Mouse (Mus musculus): ENCODE measurements at regions not wholly inside any gene's neighbourhood (a gene's known extent, or its start where the extent isn't known, plus 50 kb on each side); places are given as distances from the start of the nearest gene placed in this dataset.
A peak's percentile ranks its signal among the peaks of the same experiment; 100 is the strongest.

DNA sequence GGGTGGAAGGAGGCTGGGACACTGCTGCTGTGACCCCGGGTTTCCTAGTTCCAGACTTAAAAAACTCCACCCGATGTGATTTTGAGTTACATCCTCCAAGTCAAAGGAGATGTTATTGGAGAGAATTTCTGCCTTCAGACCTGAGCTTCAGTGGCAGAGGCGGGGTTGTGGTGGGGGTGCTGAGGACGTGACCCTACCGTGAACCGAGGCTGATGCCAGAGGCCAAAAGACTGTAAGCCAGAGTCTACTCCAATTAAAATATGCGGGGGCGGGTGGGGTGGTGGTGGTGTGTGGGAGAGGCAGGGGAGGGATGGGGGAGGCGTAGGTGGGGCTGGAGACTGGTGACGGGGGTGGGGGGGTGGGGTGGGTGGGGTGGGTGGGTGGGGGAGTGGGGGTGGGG, 145.1 kb upstream of the Zfp64 start:
- WGBS, result 48% methylated on average over 8 of the region's 10 CpGs
- ATAC-seq (ENCODE audit: insufficient number of reproducible peaks, low FRiP score, low TSS enrichment, low read depth), result no peak
- peaks cover 3% of the 10 kb centered on the region; the same call in 1 of the 2 replicates for H3K27me3 ChIP-seq

DNA sequence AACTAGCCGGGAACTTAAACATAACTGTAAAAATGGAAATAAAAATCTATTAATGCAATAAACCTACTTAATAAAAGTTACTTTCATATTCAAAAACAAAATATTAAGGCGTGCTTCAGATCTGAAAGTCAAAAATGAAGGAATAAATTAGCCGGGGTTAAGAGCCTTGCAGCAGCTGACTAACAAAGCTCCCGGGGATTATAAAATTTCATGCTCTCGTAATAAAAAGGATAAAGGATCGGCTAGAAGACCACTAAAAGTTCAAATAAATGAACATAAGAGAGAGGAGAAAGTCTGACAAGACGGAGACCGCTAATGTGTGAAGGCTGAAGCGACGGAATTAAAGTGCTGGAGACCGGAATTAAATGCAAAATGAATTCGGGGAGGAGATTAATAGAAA, 144.3 kb upstream of the Zfp64 start:
- Histone ChIP-seq H3K9me3 (no peaks in the 10 kb centered on the region), H3K27me3 (peaks cover 3% of the 10 kb centered on the region; the same call in 1 of the 2 replicates), H3K4me3 (no peak overlapping the region), H3K9ac (no peak overlapping the region), H3K36me3 (no peaks in the 10 kb centered on the region), H3K27ac (no peak overlapping the region), H3K4me2 (peak overlapping the region; percentile 17; the same call in 1 of the 2 replicates), H3K4me1 (0 out of 2 replicates have a peak, but pooled peaks cover 4% of the 10 kb centered on the region)
- 39% methylated on average over 12 of the region's 12 CpGs for WGBS
- no peak for ATAC-seq (ENCODE audit: insufficient number of reproducible peaks, low FRiP score, low TSS enrichment, low read depth)

More for the DNA sequence above, 145.1 kb upstream of the Zfp64 start:
- Histone ChIP-seq H3K4me2 (no peak overlapping the region), H3K4me1 (0 out of 2 replicates have a peak, but pooled peaks cover 4% of the 10 kb centered on the region), H3K27ac (no peak overlapping the region), H3K9ac (no peak overlapping the region), H3K9me3 (no peaks in the 10 kb centered on the region), H3K4me3 (no peak overlapping the region), H3K36me3 (no peaks in the 10 kb centered on the region)

DNA sequence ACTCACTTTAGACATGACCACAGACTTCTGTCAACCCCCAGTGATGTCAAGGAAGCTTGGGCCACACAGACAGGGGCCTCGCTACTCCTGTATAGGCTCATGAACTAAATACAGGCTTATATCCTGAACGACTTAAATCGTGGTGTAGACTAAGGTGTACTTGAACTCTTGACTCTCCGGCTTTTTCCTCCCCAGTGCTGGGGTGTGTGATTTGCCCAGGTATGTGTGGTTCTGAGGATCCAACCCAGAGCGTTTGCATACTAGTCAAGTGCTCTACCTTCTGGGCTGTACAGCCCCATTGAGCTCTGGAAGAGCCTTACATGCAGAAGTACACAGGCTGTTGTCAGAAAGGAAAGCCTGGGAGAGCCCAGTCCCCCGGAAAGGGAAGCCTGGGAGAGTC, 143.2 kb upstream of the Zfp64 start:
- ATAC-seq (ENCODE audit: insufficient number of reproducible peaks, low FRiP score, low TSS enrichment, low read depth), result no peak
- H3K9me3 ChIP-seq, result no peaks in the 10 kb centered on the region
- no peak overlapping the region for H3K27ac ChIP-seq
- H3K27me3 ChIP-seq, result peaks cover 3% of the 10 kb centered on the region; the same call in 1 of the 2 replicates
- 77% methylated on average over 6 of the region's 6 CpGs for WGBS
- H3K4me3 ChIP-seq, result no peak overlapping the region
- 0 out of 2 replicates have a peak, but pooled peaks cover 4% of the 10 kb centered on the region for H3K4me1 ChIP-seq
- H3K9ac ChIP-seq, result no peak overlapping the region
- no peak overlapping the region for H3K4me2 ChIP-seq
- H3K36me3 ChIP-seq, result no peaks in the 10 kb centered on the region

GRCm38 (mm10) chr2:169094011-169094754, 138.8 kb upstream of the Zfp64 start:
- H3K4me3 ChIP-seq, result no peak overlapping the region
- no peak overlapping the region for H3K9ac ChIP-seq
- H3K36me3 ChIP-seq, result no peaks in the 10 kb centered on the region
- no peak overlapping the region for H3K4me2 ChIP-seq
- 70% methylated on average over 22 of the region's 22 CpGs for WGBS
- no peaks in the 10 kb centered on the region for H3K9me3 ChIP-seq
- peaks cover 5% of the 10 kb centered on the region; the same call in 1 of the 2 replicates for H3K4me1 ChIP-seq
- peaks cover 3% of the 10 kb centered on the region; the same call in 1 of the 2 replicates for H3K27me3 ChIP-seq
- H3K27ac ChIP-seq, result no peak overlapping the region
- ATAC-seq (ENCODE audit: insufficient number of reproducible peaks, low FRiP score, low TSS enrichment, low read depth), result no peak

DNA sequence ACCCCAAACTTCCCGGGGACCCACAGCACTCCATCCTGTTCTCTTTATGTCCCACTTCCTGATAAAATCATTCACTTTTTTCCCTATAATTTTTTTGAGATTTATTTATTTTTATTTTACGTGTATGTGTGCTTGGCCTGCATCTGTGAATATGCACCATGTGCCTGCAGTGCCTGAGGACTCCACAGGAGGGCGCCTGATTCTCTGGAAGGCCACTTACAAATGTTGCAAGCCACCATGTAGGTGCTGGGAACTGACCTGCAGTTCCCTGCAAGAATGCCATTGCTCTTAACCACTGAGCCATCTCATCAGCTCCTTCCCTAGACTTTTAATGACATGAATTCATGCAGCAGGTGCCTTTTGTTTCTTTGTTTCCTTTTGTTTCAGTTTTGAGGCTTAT, 134.9 kb upstream of the Zfp64 start:
- ATAC-seq (ENCODE audit: insufficient number of reproducible peaks, low FRiP score, low TSS enrichment, low read depth), result no peak
- H3K36me3 ChIP-seq, result no peaks in the 10 kb centered on the region
- 82% methylated on average over 3 of the region's 3 CpGs for WGBS

GRCm38 (mm10) chr2:169088870-169089484, 133.6 kb upstream of the Zfp64 start:
- ATAC-seq (ENCODE audit: insufficient number of reproducible peaks, low FRiP score, low TSS enrichment, low read depth), result no peak
- H3K9ac ChIP-seq, result no peak overlapping the region
- no peak overlapping the region for H3K27ac ChIP-seq
- peaks cover 2% of the 10 kb centered on the region; the same call in 1 of the 2 replicates for H3K4me1 ChIP-seq
- no peaks in the 10 kb centered on the region for H3K9me3 ChIP-seq
- no peak overlapping the region for H3K4me3 ChIP-seq
- no peak overlapping the region for H3K4me2 ChIP-seq
- 60% methylated on average over 16 of the region's 16 CpGs for WGBS
- H3K36me3 ChIP-seq, result no peaks in the 10 kb centered on the region
- no peaks in the 10 kb centered on the region for H3K27me3 ChIP-seq

More for the DNA sequence above, 134.9 kb upstream of the Zfp64 start:
- no peaks in the 10 kb centered on the region for H3K9me3 ChIP-seq
- H3K4me1 ChIP-seq, result peaks cover 2% of the 10 kb centered on the region; the same call in 1 of the 2 replicates
- no peaks in the 10 kb centered on the region for H3K27me3 ChIP-seq
- H3K4me2 ChIP-seq, result no peak overlapping the region
- H3K9ac ChIP-seq, result no peak overlapping the region
- no peak overlapping the region for H3K4me3 ChIP-seq
- no peak overlapping the region for H3K27ac ChIP-seq

- Histone ChIP-seq H3K9ac (no peak overlapping the region), H3K4me3 (no peak overlapping the region), H3K27me3 (no peaks in the 10 kb centered on the region), H3K27ac (no peak overlapping the region), H3K4me2 (no peak overlapping the region), H3K9me3 (no peaks in the 10 kb centered on the region), H3K4me1 (peaks cover 2% of the 10 kb centered on the region; the same call in 1 of the 2 replicates), H3K36me3 (no peaks in the 10 kb centered on the region)
- ATAC-seq (ENCODE audit: insufficient number of reproducible peaks, low FRiP score, low TSS enrichment, low read depth), result no peak
- WGBS, result 81% methylated on average over 10 of the region's 10 CpGs
Observed at GRCm38 (mm10) chr2:169088301-169088700, 132.9 kb upstream of the Zfp64 start.

- Histone ChIP-seq H3K9me3 (no peaks in the 10 kb centered on the region), H3K4me2 (no peak overlapping the region), H3K36me3 (no peaks in the 10 kb centered on the region), H3K4me1 (no peaks in the 10 kb centered on the region), H3K27me3 (no peaks in the 10 kb centered on the region), H3K27ac (no peak overlapping the region), H3K9ac (no peak overlapping the region), H3K4me3 (no peak overlapping the region)
- no peak for ATAC-seq (ENCODE audit: insufficient number of reproducible peaks, low FRiP score, low TSS enrichment, low read depth)
Observed at GRCm38 (mm10) chr2:169071267-169071666, 115.9 kb upstream of the Zfp64 start.

- WGBS, result 83% methylated on average over 16 of the region's 16 CpGs
- Histone ChIP-seq H3K4me3 (no peak overlapping the region), H3K27ac (no peak overlapping the region), H3K36me3 (no peaks in the 10 kb centered on the region), H3K27me3 (no peaks in the 10 kb centered on the region), H3K9ac (no peak overlapping the region), H3K4me2 (no peak overlapping the region), H3K9me3 (no peaks in the 10 kb centered on the region), H3K4me1 (peaks cover 4% of the 10 kb centered on the region)
- ATAC-seq (ENCODE audit: insufficient number of reproducible peaks, low FRiP score, low TSS enrichment, low read depth), result no peak
Observed at GRCm38 (mm10) chr2:169065166-169065698, 109.8 kb upstream of the Zfp64 start.

- H3K36me3 ChIP-seq, result no peaks in the 10 kb centered on the region
- H3K9ac ChIP-seq, result no peak overlapping the region
- H3K4me3 ChIP-seq, result no peak overlapping the region
- peaks cover 4% of the 10 kb centered on the region for H3K4me1 ChIP-seq
- no peaks in the 10 kb centered on the region for H3K9me3 ChIP-seq
- no peak overlapping the region for H3K27ac ChIP-seq
- H3K27me3 ChIP-seq, result no peaks in the 10 kb centered on the region
- no peak for ATAC-seq (ENCODE audit: insufficient number of reproducible peaks, low FRiP score, low TSS enrichment, low read depth)
- peak overlapping the region; percentile 22; the same call in 1 of the 2 replicates for H3K4me2 ChIP-seq
- WGBS, result 5% methylated on average over 11 of the region's 11 CpGs
Observed at GRCm38 (mm10) chr2:169061520-169061919, 106.1 kb upstream of the Zfp64 start.

DNA sequence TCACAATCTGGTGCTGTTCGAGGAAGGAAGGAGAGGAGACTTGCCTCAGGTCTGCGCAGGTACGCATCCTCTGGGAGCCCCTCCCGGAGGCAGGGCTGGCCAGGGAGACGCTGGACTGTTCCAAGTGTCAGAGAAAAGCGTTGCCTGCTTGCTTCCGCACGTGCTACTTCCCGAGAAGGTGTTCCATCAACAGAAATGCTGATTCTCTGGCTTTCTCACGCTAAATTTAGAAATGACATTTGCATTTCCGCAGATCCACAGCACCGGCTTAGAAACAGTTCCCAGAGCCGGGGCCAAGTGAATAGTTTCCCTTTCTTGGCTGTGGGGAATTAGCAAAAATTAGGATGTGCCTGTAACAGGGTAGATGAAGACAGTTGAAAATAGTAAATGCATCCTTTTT, 105.1 kb upstream of the Zfp64 start:
- no peak for ATAC-seq (ENCODE audit: insufficient number of reproducible peaks, low FRiP score, low TSS enrichment, low read depth)
- H3K9me3 ChIP-seq, result no peaks in the 10 kb centered on the region
- WGBS, result 63% methylated on average over 13 of the region's 13 CpGs
- no peak overlapping the region for H3K4me3 ChIP-seq
- no peaks in the 10 kb centered on the region for H3K36me3 ChIP-seq
- no peak overlapping the region for H3K27ac ChIP-seq
- H3K4me1 ChIP-seq, result peaks cover 4% of the 10 kb centered on the region
- H3K27me3 ChIP-seq, result no peaks in the 10 kb centered on the region
- H3K4me2 ChIP-seq, result no peak overlapping the region
- H3K9ac ChIP-seq, result no peak overlapping the region

DNA sequence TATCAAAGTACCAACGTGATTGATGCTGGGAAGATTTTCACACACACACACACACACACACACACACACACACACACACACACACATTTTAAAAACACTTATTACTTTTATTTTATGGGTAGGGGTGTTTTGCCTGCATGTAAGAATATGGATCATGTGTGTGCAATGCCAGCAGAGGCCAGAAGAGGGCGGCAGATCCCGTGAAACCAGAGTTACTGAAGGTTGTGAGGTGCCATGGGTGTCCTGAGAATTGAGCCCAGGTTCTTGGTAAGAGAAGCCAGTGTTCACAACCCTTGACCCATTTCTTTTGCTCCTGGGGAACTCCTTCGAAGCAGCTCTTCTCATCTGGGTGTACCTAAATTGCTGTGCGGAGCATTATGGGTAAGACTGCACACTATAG, 102.4 kb upstream of the Zfp64 start:
- Histone ChIP-seq H3K27ac (no peak overlapping the region), H3K4me1 (peaks cover 4% of the 10 kb centered on the region), H3K9ac (no peak overlapping the region), H3K27me3 (no peaks in the 10 kb centered on the region), H3K4me3 (no peak overlapping the region), H3K9me3 (no peaks in the 10 kb centered on the region), H3K4me2 (no peak overlapping the region), H3K36me3 (no peaks in the 10 kb centered on the region)
- 78% methylated on average over 5 of the region's 5 CpGs for WGBS
- ATAC-seq (ENCODE audit: insufficient number of reproducible peaks, low FRiP score, low TSS enrichment, low read depth), result no peak

Data from limb, embryonic 15.5 days (tissue).